Mouse (Mus musculus): ENCODE measurements at regions not wholly inside any gene's neighbourhood (a gene's known extent, or its start where the extent isn't known, plus 50 kb on each side); places are given as distances from the start of the nearest gene placed in this dataset.
"Not testable (repeated sequence)": the region's sequence is repeated elsewhere in the genome, so short reads cannot be mapped to it uniquely, and the experiment has no call there.

DNA sequence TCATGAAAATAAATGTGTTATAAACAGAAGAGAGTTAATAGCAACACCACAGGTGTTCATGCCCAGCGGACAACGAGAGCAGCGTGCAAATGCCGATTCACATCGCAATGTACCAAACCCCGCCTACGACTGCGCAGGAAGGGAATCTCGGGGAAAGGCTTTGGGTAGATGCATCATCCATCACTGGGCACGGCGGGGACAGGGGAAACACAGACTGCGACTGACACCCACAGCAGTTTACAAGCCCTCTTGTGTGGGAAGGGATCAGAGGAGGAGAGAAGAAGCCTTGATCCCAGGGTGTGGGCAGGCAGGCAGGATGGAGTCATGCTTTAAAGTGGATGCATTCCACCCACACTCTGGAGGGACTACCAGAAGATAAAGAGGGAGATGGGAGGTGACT, 157.0 kb upstream of the Sfswap start:
- DNase-seq = no peak
- intact Hi-C loops (cut with DNase I) = no loop called here

DNA sequence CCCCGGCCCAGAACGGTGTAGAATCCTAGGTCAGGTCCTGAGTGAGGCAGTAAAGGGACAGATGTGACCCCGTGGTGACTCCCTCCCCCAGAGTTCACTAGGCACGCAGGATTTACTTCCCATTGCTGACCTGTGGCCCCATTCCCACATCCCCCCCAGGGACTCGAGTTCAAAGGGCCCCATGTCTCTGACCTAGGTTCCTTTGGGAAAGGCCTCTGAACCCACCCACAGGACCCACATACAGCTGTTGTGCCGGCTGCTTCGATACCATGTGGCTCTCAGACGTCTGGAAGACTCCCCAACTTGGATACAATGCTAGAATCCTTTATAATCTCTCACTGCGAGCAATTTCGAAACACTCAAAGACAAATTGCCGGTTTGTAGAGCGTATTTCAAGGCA, 151.0 kb upstream of the Sfswap start:
- intact Hi-C loops (cut with DNase I) = no loop called here
- no peak for DNase-seq

DNA sequence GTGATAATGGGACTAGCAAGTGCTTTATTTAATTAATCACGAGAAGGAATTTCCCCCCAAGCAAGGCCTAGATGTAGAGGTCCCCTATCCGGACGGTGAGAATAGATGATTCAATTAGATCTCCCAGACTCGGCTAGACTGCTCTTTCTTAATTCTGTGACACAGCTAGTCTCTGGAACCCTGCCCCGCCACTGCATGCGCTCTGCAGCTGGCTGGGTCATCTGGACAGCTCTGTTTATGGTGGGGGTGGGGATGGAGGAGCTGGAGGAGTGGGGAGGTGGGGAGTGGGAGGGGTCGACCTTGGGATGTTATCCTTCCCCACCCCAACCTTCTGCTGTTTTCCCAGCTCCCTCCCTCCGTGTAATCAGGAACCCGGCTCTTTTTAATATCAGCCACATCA, 147.5 kb upstream of the Sfswap start:
- DNase-seq = no peak
- intact Hi-C loops (cut with DNase I) = no loop called here

DNA sequence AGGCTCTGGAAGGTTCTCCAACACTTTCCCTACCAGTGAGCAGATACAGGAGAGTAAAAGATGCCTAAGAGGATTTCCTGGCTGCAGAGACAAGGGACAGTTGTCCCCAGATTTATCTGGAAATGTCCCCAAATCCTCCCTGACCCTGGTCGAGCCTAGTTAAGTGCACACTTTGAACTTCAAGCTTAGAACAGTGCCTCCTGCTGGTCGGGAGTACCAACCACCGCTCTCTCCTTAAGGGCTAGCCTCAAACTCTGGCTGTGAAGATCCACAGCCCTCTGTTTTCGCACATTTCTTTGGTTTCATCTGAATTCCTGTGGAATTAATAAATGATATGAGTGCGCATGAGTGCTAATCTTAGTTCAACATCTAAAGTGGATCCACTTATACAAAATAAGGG, 146.1 kb upstream of the Sfswap start:
- intact Hi-C loops (cut with DNase I) = loop anchor here (5.0 kb wide), 1 partner anchor 178 kb away; no protein-coding TSS in a partner anchor

DNA sequence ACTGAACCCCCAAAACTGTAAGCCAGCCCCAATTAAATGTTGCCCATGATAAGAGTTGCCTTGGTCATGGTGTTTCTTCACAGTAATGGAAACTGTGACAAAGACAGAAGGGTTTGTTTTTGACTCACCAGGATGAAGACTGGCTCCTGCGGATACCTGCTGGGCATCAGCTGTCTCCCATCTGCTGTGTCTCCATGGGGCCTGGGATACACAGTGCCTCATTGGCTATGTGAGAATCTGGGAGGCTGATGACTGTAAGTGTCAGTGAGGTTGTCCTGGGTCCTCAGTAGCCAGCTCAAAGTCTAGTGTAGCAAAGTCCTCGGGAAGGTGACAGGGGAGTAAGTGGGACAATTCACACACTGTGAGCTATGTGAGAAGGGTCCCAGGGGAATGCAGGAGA, 139.5 kb upstream of the Sfswap start:
- intact Hi-C loops (cut with DNase I) = no loop called here
- no peak for DNase-seq

More for the DNA sequence above, 146.1 kb upstream of the Sfswap start:
- peak in 1 of 2 experiments; percentile 21 for DNase-seq

DNA sequence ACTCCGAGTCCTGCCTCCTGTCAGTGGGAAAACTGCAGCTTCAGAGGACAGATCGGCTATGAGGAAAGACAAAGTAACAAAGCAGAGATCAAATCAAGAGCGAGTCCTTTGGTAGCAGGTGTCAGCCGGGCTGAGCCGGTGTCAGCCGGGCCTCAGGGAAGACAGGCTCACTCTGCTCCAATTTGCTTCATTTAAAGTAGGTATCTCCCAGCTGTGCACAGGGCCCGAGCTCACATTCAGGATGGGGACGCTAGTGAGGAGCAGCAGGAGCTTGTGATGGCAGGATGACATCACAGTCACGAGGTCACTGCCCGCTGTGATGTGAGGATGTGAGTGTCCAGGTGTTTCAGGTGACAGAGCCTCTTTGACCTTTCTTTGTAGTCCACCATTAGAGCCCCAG, 137.8 kb upstream of the Sfswap start:
- no peak for DNase-seq
- intact Hi-C loops (cut with DNase I) = no loop called here

DNA sequence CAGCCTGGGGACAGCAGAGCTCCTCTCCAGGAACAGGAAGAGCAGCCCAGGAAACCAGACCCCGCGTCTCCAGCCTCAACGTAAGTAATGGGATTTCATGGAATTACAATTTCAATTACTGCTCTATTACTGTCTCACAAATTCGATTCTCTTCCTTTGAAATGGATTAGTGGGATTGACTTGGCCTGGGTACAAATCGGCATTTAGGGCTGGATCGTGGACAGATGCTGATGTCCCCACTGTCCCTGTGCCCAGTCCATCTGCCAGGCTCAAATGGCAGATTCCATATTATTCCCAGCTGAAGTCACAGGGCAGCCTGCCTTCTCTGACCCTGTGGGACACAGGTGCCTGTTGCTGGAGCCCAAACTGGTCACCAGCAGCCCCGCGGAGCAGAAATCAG, 136.0 kb upstream of the Sfswap start:
- intact Hi-C loops (cut with DNase I) = no loop called here
- no peak for DNase-seq

DNA sequence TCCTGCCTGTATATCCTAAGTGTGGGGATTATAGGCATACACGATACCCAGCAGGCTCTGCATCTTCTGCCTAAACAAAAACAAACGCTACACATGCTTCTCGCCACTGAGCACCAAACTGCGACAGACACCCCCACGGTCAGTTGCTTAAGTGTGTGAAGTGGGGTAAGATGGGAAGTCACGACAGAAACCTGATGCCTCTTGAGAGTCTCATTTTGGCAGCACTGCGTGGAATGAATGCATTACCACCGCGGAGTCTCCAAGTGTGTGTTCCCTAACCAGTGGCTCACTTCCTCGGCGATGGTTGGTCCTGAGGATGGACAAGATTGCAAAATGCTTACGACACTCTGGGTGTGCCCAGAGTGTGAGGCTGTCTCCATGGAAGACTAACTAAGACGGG, 133.8 kb upstream of the Sfswap start:
- DNase-seq = no peak
- intact Hi-C loops (cut with DNase I) = no loop called here

DNA sequence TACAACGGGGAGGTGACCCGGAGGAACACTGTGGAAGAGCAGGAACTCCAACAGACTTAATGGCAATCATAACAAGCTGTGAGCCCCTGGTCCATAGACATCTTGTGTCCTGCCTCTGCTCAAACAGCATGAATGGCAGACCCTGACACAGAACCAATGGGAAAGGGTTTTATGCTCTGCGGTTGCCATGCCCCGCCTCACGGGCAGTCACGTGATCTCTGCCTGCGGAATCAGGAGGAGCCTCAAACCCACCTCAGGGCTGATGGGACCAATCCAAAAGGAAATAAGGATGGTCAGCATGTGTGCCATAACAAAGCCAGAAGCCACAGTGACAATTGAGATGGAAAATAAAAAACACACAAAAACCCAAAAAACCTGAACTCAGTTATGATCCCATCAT, 120.2 kb upstream of the Sfswap start:
- no peak for DNase-seq
- intact Hi-C loops (cut with DNase I) = loop anchor here (5.0 kb wide), 1 partner anchor 319 kb away; no protein-coding TSS in a partner anchor

DNA sequence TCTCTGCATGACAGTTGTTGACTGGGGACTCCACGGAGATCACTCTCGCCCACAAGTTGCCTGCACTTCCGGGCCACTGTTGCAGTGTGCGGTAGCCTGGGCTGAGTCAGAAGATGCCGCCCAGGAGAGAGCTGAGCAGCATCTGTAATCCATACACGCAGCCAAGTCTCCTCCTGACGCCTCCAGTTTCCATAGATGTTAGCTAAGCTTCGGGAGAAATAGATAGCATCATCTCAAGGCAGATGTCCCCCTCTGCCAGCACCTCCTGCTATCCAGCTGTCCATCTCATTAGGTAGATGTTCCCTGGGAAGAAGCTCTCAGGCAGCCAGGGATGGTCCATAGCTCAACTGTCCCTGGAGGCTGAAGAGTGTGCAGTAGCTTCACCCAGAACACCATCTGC, 116.0 kb upstream of the Sfswap start:
- intact Hi-C loops (cut with DNase I) = loop anchor here (5.0 kb wide), 2 partner anchors 208 to 323 kb away; no protein-coding TSS in a partner anchor
- DNase-seq = no peak

DNA sequence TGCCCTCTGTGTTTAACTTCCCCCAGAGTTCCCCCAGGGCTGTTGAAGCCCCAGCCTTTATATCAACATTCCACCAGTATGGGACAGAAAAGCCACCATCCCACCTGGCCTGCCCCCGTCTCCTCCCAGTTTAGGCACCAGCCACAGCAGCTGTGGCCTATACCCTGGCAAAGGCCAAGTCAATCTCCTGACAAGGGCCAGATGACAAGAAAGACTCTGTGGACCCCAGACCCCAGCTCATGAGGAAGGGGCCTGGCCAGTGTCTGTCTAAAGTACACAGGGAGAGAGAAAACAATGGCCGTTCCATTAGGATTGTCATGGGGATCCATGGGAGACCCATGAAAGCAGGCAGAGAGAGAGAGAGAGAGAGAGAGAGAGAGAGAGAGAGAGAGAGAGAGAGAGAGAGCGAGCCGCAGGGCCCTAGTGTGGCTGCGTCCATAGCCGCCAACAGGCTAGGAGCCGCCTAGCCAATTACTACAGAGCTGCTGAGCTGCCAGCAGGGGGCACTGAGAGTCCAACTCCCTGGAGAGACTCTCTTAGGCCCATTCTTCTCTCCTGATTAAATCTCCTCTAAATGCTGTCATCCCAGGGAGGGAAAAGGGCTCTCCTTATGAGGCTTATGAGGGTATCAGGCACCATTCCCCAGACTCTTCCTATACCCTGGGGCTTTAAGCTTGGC, 114.9 kb upstream of the Sfswap start:
- not testable (repeated sequence) for DNase-seq
- intact Hi-C loops (cut with DNase I) = loop anchor here (5.0 kb wide), 1 partner anchor 209 kb away; no protein-coding TSS in a partner anchor

DNA sequence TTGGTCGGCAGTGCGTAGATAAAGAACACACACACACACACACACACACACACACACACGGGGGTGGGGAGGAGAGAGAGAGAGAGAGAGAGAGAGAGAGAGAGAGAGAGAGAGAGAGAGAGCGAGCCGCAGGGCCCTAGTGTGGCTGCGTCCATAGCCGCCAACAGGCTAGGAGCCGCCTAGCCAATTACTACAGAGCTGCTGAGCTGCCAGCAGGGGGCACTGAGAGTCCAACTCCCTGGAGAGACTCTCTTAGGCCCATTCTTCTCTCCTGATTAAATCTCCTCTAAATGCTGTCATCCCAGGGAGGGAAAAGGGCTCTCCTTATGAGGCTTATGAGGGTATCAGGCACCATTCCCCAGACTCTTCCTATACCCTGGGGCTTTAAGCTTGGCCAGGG, 114.3 kb upstream of the Sfswap start:
- intact Hi-C loops (cut with DNase I) = loop anchor here (1.0 to 5.0 kb wide), 2 partner anchors 200 to 209 kb away; no protein-coding TSS in a partner anchor
- not testable (repeated sequence) for DNase-seq

DNA sequence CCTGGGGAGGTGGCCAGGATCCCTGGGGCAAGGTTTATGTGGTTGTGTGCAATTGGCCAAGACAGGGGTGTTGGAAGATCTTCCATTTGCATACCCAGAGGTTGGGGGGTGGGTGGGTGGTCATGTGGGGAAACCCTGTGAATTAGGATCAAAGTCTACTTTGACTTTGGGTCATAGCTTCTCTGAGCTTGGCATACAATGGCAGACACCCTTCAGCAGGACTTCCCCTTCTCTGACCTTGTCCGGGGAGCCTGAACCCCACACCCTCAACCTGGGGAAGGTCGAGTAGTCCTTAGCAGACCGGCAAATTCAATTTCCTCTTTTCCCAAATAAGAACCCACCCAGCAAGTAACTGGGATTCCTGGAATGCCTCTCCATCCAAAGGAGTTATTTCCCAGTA, 113.7 kb upstream of the Sfswap start:
- intact Hi-C loops (cut with DNase I) = loop anchor here (1.0 to 5.0 kb wide), 2 partner anchors 199 to 210 kb away; no protein-coding TSS in a partner anchor
- no peak for DNase-seq

DNA sequence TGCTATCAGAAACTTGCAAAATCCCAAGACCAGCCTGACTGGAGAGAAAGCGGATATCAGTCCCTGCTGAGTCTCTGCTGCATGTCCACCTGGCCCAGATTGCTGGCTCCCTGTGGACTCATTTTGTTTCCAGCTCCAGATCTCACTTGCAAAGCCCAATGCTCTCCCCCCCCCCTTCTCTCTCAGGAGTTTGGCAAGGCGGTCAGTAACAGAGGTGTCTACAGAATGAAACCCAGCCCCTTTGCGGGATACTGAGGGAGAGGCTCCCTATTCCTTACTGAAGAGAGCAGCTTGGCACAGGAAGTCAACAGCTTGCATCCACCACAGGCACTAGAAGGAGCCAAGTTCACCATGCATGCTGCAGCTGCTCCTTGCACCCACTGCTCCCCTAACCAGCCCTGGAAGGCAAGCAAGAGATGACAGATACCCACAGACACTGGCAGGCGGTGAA, 110.1 kb upstream of the Sfswap start:
- no peak for DNase-seq
- intact Hi-C loops (cut with DNase I) = loop anchor here (5.0 kb wide), 1 partner anchor 111 kb away; the partner anchor contains the start of gene Sfswap

DNA sequence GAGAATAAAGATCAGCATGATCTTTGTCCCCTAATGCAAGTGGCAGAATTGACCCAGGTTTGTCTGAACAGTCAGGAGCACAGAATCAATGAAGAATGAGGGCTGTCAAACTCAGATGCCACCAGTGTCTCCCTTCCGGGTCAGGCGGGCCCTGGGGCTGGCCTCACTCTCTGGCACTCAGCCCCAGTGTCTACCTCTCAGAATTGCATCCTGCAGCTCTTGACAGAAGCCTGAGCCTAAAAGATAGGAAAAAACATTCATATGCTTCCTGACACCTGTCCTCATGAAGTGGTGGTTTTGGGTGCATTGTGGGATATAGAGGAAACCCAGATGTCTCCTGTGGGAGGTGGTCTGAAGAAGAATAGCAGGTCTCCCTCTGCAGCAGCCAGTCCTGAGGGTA, 107.9 kb upstream of the Sfswap start:
- no peak for DNase-seq
- intact Hi-C loops (cut with DNase I) = loop anchor here (5.0 kb wide), 1 partner anchor 109 kb away; the partner anchor contains the start of gene Sfswap

DNA sequence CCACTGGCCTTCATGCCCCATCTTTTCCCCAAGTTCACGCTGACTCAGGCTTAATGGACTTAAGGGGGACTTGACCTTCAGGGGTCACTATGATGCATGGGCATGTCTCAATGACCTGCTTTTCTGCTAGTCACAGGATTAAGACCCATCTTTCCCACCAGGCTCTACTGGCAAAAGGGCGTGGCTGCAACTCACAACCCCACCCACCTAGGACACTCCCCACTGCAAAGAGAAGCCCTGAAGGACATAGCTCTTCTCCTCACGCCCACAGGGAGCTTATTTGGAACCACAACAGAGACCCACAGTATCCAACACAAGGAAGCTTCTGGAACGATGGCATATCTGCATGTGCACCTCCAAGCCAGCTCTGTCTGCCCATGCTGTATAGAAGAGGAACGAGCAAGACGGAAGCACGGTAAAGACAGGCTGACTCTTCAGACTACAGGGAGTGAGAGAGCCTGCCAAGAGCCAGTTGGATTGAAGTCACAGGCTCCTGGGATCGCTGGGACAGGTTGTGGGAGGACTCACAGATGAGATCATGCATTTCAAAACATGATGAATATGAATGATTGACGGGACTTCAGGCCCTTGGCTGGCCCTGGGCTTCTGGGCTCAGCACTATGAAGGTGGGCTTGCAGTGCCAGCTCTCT, 107.3 kb upstream of the Sfswap start:
- intact Hi-C loops (cut with DNase I) = loop anchor here (5.0 kb wide), 1 partner anchor 109 kb away; the partner anchor contains the start of gene Sfswap
- DNase-seq = no peak

DNA sequence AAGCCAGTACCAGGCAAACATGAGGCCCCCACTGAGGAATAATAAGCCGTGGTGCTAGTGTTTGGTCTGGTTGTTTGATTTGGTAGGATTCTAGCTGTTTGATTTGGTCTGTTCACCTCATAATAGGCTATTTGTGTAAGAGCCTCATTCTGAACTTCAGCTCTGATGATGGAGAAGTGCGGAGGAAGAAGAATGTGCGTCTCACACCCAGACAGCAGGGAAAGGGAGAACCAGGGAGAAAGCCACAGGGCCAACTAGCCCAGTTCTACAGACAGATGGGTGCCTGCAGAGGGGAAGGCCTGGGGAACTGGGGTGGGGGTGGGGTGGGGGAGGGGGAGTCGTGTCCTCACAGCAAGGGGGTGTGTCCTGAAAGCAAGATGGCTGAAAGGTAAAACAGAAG, 106.6 kb upstream of the Sfswap start:
- intact Hi-C loops (cut with DNase I) = loop anchor here (5.0 kb wide), 1 partner anchor 108 kb away; the partner anchor contains the start of gene Sfswap
- no peak for DNase-seq

DNA sequence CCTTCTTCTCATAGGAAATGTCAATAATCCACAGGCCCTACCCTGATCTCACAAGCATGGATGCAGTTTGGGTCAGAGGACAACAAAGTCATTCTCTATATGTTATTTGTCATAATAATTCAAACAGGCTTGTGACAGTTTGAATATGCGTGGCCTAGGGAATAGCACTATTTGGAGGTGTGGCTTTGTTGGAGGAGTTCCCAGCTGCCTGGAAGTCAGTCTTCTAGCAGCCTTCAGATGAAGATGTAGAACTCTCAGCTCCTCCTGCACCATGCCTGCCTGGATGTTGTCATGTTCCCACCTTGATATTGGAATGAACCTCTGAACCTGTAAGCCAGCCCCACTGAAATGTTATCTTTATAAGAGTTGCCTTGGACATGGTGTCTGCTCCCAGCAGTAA, 103.7 kb upstream of the Sfswap start:
- no peak for DNase-seq
- intact Hi-C loops (cut with DNase I) = no loop called here

DNA sequence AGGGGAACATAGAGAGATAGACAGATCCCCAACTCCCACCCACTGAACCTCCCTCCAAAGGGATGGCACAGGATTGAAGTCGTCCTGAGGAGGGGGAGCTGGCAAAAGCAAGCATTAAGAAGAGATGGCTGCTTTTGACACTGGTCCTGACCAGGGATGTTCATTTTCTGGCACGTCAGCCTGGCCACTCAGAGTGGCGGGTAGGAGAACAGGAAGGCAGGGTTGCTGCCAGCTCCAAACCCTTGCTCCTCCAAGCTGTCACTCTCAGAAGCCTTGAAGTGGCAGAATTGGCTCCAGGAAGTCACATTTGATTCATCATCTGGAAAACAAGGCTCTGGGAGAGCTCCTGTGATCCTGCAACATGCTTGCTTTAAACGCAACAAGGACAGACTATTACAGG, 94.8 kb upstream of the Sfswap start:
- DNase-seq = no peak
- intact Hi-C loops (cut with DNase I) = no loop called here

DNA sequence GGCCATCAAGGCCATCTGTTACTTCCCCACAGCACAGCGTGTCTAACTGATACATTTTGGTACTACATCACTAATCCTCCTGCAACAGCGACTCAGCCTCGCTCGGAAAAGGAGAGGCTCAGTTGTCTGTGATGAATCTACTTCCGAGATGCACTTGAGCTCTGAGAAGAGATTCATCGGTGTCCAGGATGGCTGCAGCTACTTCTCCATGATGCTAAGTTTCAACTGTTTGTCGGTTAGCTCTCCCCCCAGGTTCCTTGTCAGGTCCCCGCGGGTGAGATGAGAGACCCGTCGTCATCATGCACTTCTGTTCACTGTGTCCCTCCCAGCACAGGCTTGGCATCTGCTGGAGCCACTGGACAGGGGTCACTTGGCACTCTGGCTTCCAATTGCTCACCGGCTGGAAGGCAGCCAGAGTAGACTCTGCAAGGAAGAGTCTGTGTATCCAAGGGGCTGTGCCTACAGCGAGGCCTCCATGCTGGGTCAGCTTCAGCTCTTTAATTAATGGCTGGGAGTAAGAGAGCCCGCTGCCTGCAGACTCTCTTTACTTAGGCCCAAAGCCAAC, 91.5 kb upstream of the Sfswap start:
- no peak for DNase-seq
- intact Hi-C loops (cut with DNase I) = loop anchor here (10.0 kb wide), 1 partner anchor 175 kb away; the partner anchor contains the start of gene Mmp17

DNA sequence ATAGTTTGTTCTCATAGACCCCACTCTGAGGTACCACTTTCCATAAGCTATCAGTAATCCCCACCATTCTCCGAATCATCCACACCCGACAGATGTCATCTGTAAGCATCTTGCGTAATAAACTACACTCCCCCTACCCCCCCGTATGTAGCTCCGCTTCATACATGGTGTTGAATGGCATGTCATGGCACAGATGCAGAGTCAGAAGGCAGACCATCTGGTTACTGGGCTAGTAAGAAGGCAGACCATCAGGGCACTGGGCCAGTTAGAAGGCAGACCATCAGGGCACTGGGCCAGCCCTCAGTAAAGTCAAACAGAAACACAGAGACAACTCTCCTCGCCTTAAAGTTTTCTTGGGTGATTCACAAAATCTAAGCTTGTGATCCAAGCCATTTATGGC, 88.9 kb upstream of the Sfswap start:
- intact Hi-C loops (cut with DNase I) = loop anchor here (10.0 kb wide), 1 partner anchor 173 kb away; the partner anchor contains the start of gene Mmp17
- DNase-seq = no peak

Measured in heart, postnatal 14 days (tissue).